Mouse (Mus musculus) G1E (cell line): ENCODE measurements around the gene Ptprg.

Experiments used
- CTCF ChIP-seq: IDR thresholded peaks from 2 replicates; pipeline ENCODE4 v1.5.1; 2012; ENCODE audit warnings: low read depth, low read length, inconsistent platforms, mixed read lengths
- GATA1 ChIP-seq: IDR thresholded peaks from 2 replicates; pipeline ENCODE4 v1.6.1; 2012; ENCODE audit warnings: borderline replicate concordance, low read length, inconsistent platforms, mixed read lengths
- TAL1 ChIP-seq: conservative IDR thresholded peaks from 2 replicates; pipeline ENCODE4 v1.6.1; 2012; ENCODE audit warnings: low read depth, low read length, inconsistent platforms, mixed read lengths

- no peak for TF ChIP-seq TAL1
- no peak for TF ChIP-seq GATA1
- TF ChIP-seq CTCF, result no peak
Observed at GRCm38 (mm10) chr14:11819326-11819725, 266.0 kb downstream of the Ptprg start.
